Mouse (Mus musculus) E14TG2a.4 (cell line): ENCODE measurements around the gene Angptl6.

Experiments
- H3K27me3 ChIP-seq: 2 replicates; pipeline ENCODE4 v1.6.1; 2014; ENCODE audit warnings: low read length, control low read depth; ENCODE audit not compliant: insufficient read depth
- H3K36me3 ChIP-seq: 2 replicates; pipeline ENCODE4 v1.6.1; 2014; ENCODE audit warnings: low read length, control low read depth; ENCODE audit not compliant: insufficient read depth
- H3K4me1 ChIP-seq: replicated peaks from 2 replicates; pipeline ENCODE4 v1.6.1; 2014; ENCODE audit warnings: low read depth, low read length, control low read depth
- H3K4me3 ChIP-seq: replicated peaks from 2 replicates; pipeline ENCODE4 v1.5.1; 2014; ENCODE audit warnings: mild to moderate bottlenecking, low read length
- H3K9me3 ChIP-seq: 2 replicates; pipeline ENCODE4 v1.6.1; 2014; ENCODE audit warnings: low read length, control low read depth
- CTCF ChIP-seq: conservative IDR thresholded peaks from 2 replicates; pipeline ENCODE4 v1.5.1; 2014; ENCODE audit warnings: low read length
- NANOG ChIP-seq: IDR thresholded peaks from 2 replicates; pipeline ENCODE4 v1.6.1; 2014; ENCODE audit warnings: borderline replicate concordance, low read length, mixed read lengths
- POU5F1 ChIP-seq: IDR thresholded peaks from 2 replicates; pipeline ENCODE4 v1.6.1; 2014; ENCODE audit warnings: low read length, borderline replicate concordance

Gene Angptl6

GRCm38 (mm10) chr9:20879097-20879792, at the start of gene Angptl6:
Angptl6 (minus strand) TSS chr9:20879727.
- H3K36me3 ChIP-seq: peaks cover 11% of the 10 kb centered on the region
- H3K9me3 ChIP-seq: peaks cover 45% of the 10 kb centered on the region
- H3K27me3 ChIP-seq: no peaks in the 10 kb centered on the region
- no peak for TF ChIP-seq NANOG
- TF ChIP-seq CTCF: no peak
- TF ChIP-seq POU5F1: no peak
- H3K4me3 ChIP-seq: peak within 1 kb of the TSS; percentile 79
- H3K4me1 ChIP-seq: peaks cover 33% of the 10 kb centered on the region

- H3K36me3 ChIP-seq: peaks cover 100% of the 10 kb centered on the region
- peaks cover 46% of the 10 kb centered on the region for H3K4me1 ChIP-seq
- no peak overlapping the region for H3K4me3 ChIP-seq
- no peaks in the 10 kb centered on the region for H3K27me3 ChIP-seq
- no peaks in the 10 kb centered on the region for H3K9me3 ChIP-seq
- TF ChIP-seq NANOG: no peak
- no peak for TF ChIP-seq POU5F1
- TF ChIP-seq CTCF: no peak
Measured at GRCm38 (mm10) chr9:20923258-20923657, 43.7 kb upstream of the Angptl6 start.

GRCm38 (mm10) chr9:20916160-20916559, 36.6 kb upstream of the Angptl6 start:
- Histone ChIP-seq H3K9me3 (no peaks in the 10 kb centered on the region), H3K4me3 (no peak overlapping the region), H3K36me3 (peaks cover 100% of the 10 kb centered on the region), H3K4me1 (peaks cover 63% of the 10 kb centered on the region), H3K27me3 (no peaks in the 10 kb centered on the region)
- TF ChIP-seq POU5F1: no peak
- TF ChIP-seq NANOG: no peak
- TF ChIP-seq CTCF: peak; percentile 47; the same call in 1 of the 2 replicates

DNA sequence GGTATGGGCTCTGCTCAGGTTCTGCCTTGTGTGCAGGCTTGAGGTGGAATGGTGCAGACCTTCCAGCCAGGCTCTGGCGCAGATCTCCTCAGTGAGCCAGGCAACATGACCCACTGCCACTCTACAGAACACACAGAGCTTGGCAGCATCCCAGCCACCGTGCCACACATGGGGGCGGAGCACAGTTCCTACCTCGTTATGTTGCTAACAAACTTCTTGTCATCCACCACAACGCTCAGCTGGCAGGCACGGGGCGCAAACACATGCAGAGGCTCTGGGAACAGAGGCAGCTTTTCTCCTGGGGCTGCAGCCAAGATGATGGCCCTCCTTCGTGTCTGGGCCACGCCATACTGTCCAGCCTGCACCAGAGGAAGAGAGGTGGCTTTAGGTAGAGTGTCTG, 30.4 kb upstream of the Angptl6 start:
- Histone ChIP-seq H3K4me3 (no peak overlapping the region), H3K9me3 (no peaks in the 10 kb centered on the region), H3K36me3 (peaks cover 100% of the 10 kb centered on the region), H3K4me1 (peaks cover 55% of the 10 kb centered on the region), H3K27me3 (no peaks in the 10 kb centered on the region)
- TF ChIP-seq POU5F1: no peak
- no peak for TF ChIP-seq CTCF

GRCm38 (mm10) chr9:20902174-20902491, 22.6 kb upstream of the Angptl6 start:
- H3K4me1 ChIP-seq: peaks cover 32% of the 10 kb centered on the region
- no peaks in the 10 kb centered on the region for H3K9me3 ChIP-seq
- TF ChIP-seq POU5F1 (no peak), NANOG (no peak), CTCF (no peak)
- H3K27me3 ChIP-seq: no peaks in the 10 kb centered on the region
- H3K4me3 ChIP-seq: no peak overlapping the region
- peaks cover 50% of the 10 kb centered on the region for H3K36me3 ChIP-seq

DNA sequence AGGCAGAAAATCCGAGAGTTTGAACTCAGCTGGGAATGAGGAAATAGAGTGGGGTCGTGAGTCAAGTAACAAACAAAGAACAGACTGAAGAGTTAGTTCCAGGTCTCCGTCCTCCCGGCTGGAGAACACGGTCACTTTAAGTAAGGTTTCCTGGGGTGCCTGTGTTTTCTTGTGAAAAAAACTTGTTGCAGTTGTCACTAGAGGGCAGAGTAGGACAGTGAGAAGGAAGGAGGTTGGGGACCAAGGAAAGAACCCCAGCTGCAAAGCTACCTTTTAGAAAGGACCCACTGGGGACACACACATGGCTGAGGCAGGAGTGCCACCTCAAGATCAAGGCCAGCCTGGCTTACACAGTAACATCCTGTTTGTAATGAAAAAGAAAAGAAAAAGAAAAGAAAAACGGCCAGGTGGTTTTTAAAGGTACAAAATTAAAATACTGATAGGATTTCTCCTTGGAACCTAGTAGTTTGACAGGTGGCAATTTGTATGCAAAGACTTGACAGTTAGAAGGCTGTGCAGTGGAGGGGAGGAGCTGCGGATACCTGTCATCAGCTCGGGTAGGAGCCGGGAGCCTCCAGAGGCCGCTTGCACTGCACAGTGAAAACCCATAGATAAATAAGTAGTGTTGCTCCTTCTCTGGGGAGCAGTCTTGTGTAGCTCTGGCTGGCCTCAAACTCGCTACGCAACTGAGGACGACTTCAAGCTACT, 22.1 kb upstream of the Angptl6 start:
- H3K4me1 ChIP-seq: peaks cover 37% of the 10 kb centered on the region
- H3K4me3 ChIP-seq: no peak overlapping the region
- TF ChIP-seq NANOG: no peak
- TF ChIP-seq CTCF: peak; percentile 28
- no peak for TF ChIP-seq POU5F1
- H3K9me3 ChIP-seq: no peaks in the 10 kb centered on the region
- no peaks in the 10 kb centered on the region for H3K27me3 ChIP-seq
- H3K36me3 ChIP-seq: peaks cover 50% of the 10 kb centered on the region

- Histone ChIP-seq H3K4me3 (peak within 1 kb of the TSS; percentile 97), H3K36me3 (peaks cover 50% of the 10 kb centered on the region), H3K9me3 (no peaks in the 10 kb centered on the region), H3K4me1 (peaks cover 67% of the 10 kb centered on the region), H3K27me3 (no peaks in the 10 kb centered on the region)
- no peak for TF ChIP-seq POU5F1
- peak; percentile 55 for TF ChIP-seq CTCF
Measured at GRCm38 (mm10) chr9:20898511-20899073, 19.1 kb upstream of the Angptl6 start, which contains the start of gene Eif3g. Eif3g (minus strand) TSS chr9:20898623.

DNA sequence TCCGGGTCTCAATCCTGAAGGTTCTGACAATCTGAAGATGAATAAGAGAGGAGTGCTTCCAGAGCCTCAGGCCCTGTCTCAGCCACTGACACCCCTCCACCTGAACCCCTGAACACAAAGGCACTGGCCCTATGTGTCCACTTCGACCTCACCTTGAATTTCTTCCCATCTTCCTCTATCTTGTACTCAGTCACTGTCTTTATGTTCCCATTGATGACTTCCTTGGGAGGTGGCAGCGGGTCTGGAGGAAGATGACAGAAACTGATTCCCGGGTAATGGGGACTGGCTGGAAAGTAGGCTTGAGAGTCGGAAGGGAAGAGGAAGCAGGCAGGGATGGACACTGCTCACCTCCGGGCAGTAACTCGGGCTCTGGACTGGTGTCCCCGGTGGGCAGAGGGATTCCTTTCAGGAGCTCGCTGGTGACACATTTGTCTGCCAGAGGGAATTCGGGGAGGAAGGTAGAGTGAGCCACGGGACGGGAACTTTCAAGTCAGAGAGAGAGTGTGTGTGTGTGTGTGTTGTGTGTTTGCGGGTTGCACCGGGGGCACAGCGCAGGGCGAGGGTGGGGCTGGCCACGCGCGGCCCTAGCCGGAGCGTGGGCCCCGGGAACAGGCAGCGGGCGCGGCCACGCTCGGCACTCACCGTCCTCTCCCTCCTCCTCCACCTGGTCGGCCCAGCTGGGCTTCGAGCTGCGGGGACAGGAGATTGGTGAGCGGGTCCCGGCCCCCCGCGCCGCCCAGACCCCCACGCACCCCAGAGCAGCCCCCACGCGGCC, 18.4 kb upstream of the Angptl6 start:
- H3K9me3 ChIP-seq: no peaks in the 10 kb centered on the region
- TF ChIP-seq CTCF (no peak), POU5F1 (no peak), NANOG (no peak)

More for the DNA sequence above, 18.4 kb upstream of the Angptl6 start:
- Histone ChIP-seq H3K4me3 (peak overlapping the region; percentile 97), H3K27me3 (no peaks in the 10 kb centered on the region), H3K4me1 (peaks cover 69% of the 10 kb centered on the region), H3K36me3 (peaks cover 50% of the 10 kb centered on the region)
